Mouse (Mus musculus): ENCODE data around the gene Sbf2. TPM values are rescaled to one million over a fixed set of nuclear protein-coding genes. Genes with fewer than 3 reads are reported as not detected.
"Not testable (repeated sequence)": the region's sequence is repeated elsewhere in the genome, so short reads cannot be mapped to it uniquely, and the experiment has no call there.

Gene Sbf2
- polyA plus RNA-seq, 1 experiment from 2014 or later = 62.2 TPM

GRCm38 (mm10) chr7:110645859-110646258 lies 31.1 kb upstream of the Sbf2 start:
- Histone ChIP-seq H3K9me3 (no peaks in the 10 kb centered on the region), H3K36me3 (replicated peaks) (no peaks in the 10 kb centered on the region), H3K27ac (no peak overlapping the region), H3K27me3 (no peaks in the 10 kb centered on the region), H3K4me1 (no peaks in the 10 kb centered on the region), H3K4me2 (no peak overlapping the region), H3K4me3 (replicated peaks) (no peak overlapping the region), H3K9ac (no peak overlapping the region)
- no peak for ATAC-seq (ENCODE audit: low FRiP score)
- 88% methylated on average over 6 of the region's 6 CpGs for WGBS

- H3K27ac ChIP-seq = no peak overlapping the region
- peak; percentile 58; the same call in 1 of the 2 replicates for ATAC-seq (ENCODE audit: low FRiP score)
Observed at GRCm38 (mm10) chr7:110645311-110645710, 30.6 kb upstream of the Sbf2 start.

GRCm38 (mm10) chr7:110639958-110640357 lies 25.2 kb upstream of the Sbf2 start:
- ATAC-seq (ENCODE audit: low FRiP score); H3K4me1 ChIP-seq: not testable (repeated sequence)

More at GRCm38 (mm10) chr7:110645311-110645710, 30.6 kb upstream of the Sbf2 start:
- no peak overlapping the region for H3K9ac ChIP-seq
- no peak overlapping the region for H3K4me3 ChIP-seq (replicated peaks)
- no peaks in the 10 kb centered on the region for H3K9me3 ChIP-seq
- 72% methylated on average over 5 of the region's 5 CpGs for WGBS
- H3K4me1 ChIP-seq = no peaks in the 10 kb centered on the region
- H3K4me2 ChIP-seq = no peak overlapping the region
- no peaks in the 10 kb centered on the region for H3K36me3 ChIP-seq (replicated peaks)
- no peaks in the 10 kb centered on the region for H3K27me3 ChIP-seq

GRCm38 (mm10) chr7:110639291-110639915 lies 24.7 kb upstream of the Sbf2 start:
- H3K27ac ChIP-seq = no peak overlapping the region
- H3K4me3 ChIP-seq (replicated peaks) = no peak overlapping the region
- WGBS = 86% methylated on average over 11 of the region's 11 CpGs
- H3K27me3 ChIP-seq = peaks cover 4% of the 10 kb centered on the region; the same call in 1 of the 2 replicates
- H3K36me3 ChIP-seq (replicated peaks) = no peaks in the 10 kb centered on the region
- no peak overlapping the region for H3K4me2 ChIP-seq
- no peaks in the 10 kb centered on the region for H3K9me3 ChIP-seq
- peaks cover 9% of the 10 kb centered on the region for H3K4me1 ChIP-seq
- H3K9ac ChIP-seq = no peak overlapping the region
- ATAC-seq (ENCODE audit: low FRiP score) = no peak

More at GRCm38 (mm10) chr7:110639958-110640357, 25.2 kb upstream of the Sbf2 start:
- not testable (repeated sequence) for H3K9me3 ChIP-seq; H3K27me3 ChIP-seq; H3K36me3 ChIP-seq (replicated peaks); H3K27ac ChIP-seq; H3K4me2 ChIP-seq; H3K4me3 ChIP-seq (replicated peaks); H3K9ac ChIP-seq
- WGBS = 96% methylated on average over 3 of the region's 3 CpGs

- Histone ChIP-seq H3K27me3 (peaks cover 4% of the 10 kb centered on the region; the same call in 1 of the 2 replicates), H3K4me3 (replicated peaks) (no peak overlapping the region), H3K4me1 (peaks cover 9% of the 10 kb centered on the region), H3K9ac (no peak overlapping the region), H3K4me2 (no peak overlapping the region), H3K9me3 (no peaks in the 10 kb centered on the region), H3K36me3 (replicated peaks) (no peaks in the 10 kb centered on the region), H3K27ac (no peak overlapping the region)
- no peak for ATAC-seq (ENCODE audit: low FRiP score)
- WGBS = 30% methylated on average over 17 of the region's 17 CpGs
Observed at GRCm38 (mm10) chr7:110638305-110639110, 23.8 kb upstream of the Sbf2 start.

GRCm38 (mm10) chr7:110636559-110636958 lies 21.8 kb upstream of the Sbf2 start:
- 50% methylated on average over 1 of the region's 1 CpGs for WGBS
- Histone ChIP-seq H3K4me2 (no peak overlapping the region), H3K36me3 (replicated peaks) (no peaks in the 10 kb centered on the region), H3K27ac (no peak overlapping the region), H3K9ac (no peak overlapping the region), H3K9me3 (no peaks in the 10 kb centered on the region), H3K27me3 (peaks cover 7% of the 10 kb centered on the region; the same call in 1 of the 2 replicates), H3K4me1 (peaks cover 9% of the 10 kb centered on the region), H3K4me3 (replicated peaks) (no peak overlapping the region)
- no peak for ATAC-seq (ENCODE audit: low FRiP score)

GRCm38 (mm10) chr7:110635929-110636328 lies 21.2 kb upstream of the Sbf2 start:
- H3K36me3 ChIP-seq (replicated peaks) = no peaks in the 10 kb centered on the region
- H3K27me3 ChIP-seq = peaks cover 13% of the 10 kb centered on the region
- H3K4me2 ChIP-seq = no peak overlapping the region
- no peak overlapping the region for H3K4me3 ChIP-seq (replicated peaks)
- H3K9ac ChIP-seq = no peak overlapping the region
- H3K4me1 ChIP-seq = peaks cover 9% of the 10 kb centered on the region
- 83% methylated on average over 3 of the region's 3 CpGs for WGBS
- ATAC-seq (ENCODE audit: low FRiP score) = no peak
- H3K27ac ChIP-seq = no peak overlapping the region
- no peaks in the 10 kb centered on the region for H3K9me3 ChIP-seq

- no peak for ATAC-seq (ENCODE audit: low FRiP score)
- H3K9ac ChIP-seq = no peak overlapping the region
- H3K4me1 ChIP-seq = peaks cover 40% of the 10 kb centered on the region
- no peak overlapping the region for H3K4me2 ChIP-seq
- no peak overlapping the region for H3K4me3 ChIP-seq (replicated peaks)
- no peaks in the 10 kb centered on the region for H3K9me3 ChIP-seq
- H3K36me3 ChIP-seq (replicated peaks) = no peaks in the 10 kb centered on the region
- H3K27me3 ChIP-seq = peaks cover 54% of the 10 kb centered on the region
- no peak overlapping the region for H3K27ac ChIP-seq
- WGBS = 83% methylated on average over 16 of the region's 16 CpGs
Observed at GRCm38 (mm10) chr7:110631136-110631888, 16.6 kb upstream of the Sbf2 start.

GRCm38 (mm10) chr7:110629892-110630666 lies 15.4 kb upstream of the Sbf2 start:
- Histone ChIP-seq H3K4me3 (replicated peaks) (peak overlapping the region; percentile 39), H3K27ac (no peak overlapping the region), H3K4me2 (peak overlapping the region; percentile 61), H3K9ac (peak overlapping the region; percentile 42; the same call in 1 of the 2 replicates), H3K9me3 (no peaks in the 10 kb centered on the region), H3K4me1 (peaks cover 45% of the 10 kb centered on the region), H3K36me3 (replicated peaks) (no peaks in the 10 kb centered on the region), H3K27me3 (peaks cover 66% of the 10 kb centered on the region)
- WGBS = 1% methylated on average over 36 of the region's 36 CpGs
- ATAC-seq (ENCODE audit: low FRiP score) = peak; percentile 88

GRCm38 (mm10) chr7:110628611-110629354 lies 14.1 kb upstream of the Sbf2 start:
- H3K9me3 ChIP-seq = no peaks in the 10 kb centered on the region
- peak overlapping the region; percentile 55 for H3K4me2 ChIP-seq
- peaks cover 79% of the 10 kb centered on the region for H3K27me3 ChIP-seq
- no peaks in the 10 kb centered on the region for H3K36me3 ChIP-seq (replicated peaks)
- H3K9ac ChIP-seq = peak overlapping the region; percentile 42
- H3K27ac ChIP-seq = no peak overlapping the region
- ATAC-seq (ENCODE audit: low FRiP score) = no peak
- H3K4me1 ChIP-seq = peaks cover 45% of the 10 kb centered on the region
- H3K4me3 ChIP-seq (replicated peaks) = peak overlapping the region; percentile 31
- under 1% methylated on average over 33 of the region's 33 CpGs for WGBS

- H3K9ac ChIP-seq = peak overlapping the region; percentile 42
- H3K4me1 ChIP-seq = peaks cover 45% of the 10 kb centered on the region
- no peak for ATAC-seq (ENCODE audit: low FRiP score)
- no peaks in the 10 kb centered on the region for H3K9me3 ChIP-seq
- H3K4me2 ChIP-seq = peak overlapping the region; percentile 55
- WGBS = 3% methylated on average over 11 of the region's 11 CpGs
- no peak overlapping the region for H3K27ac ChIP-seq
- H3K36me3 ChIP-seq (replicated peaks) = no peaks in the 10 kb centered on the region
- peaks cover 81% of the 10 kb centered on the region for H3K27me3 ChIP-seq
- peak overlapping the region; percentile 31 for H3K4me3 ChIP-seq (replicated peaks)
Observed at GRCm38 (mm10) chr7:110628273-110628600, 13.5 kb upstream of the Sbf2 start.
